Mouse (Mus musculus) lung, postnatal 25 days (tissue): ENCODE results near the gene P4hb.
"Not testable (repeated sequence)": the region's sequence is repeated elsewhere in the genome, so short reads cannot be mapped to it uniquely, and the experiment has no call there.

Experiments used
- DNase-seq: peaks from one replicate; pipeline ENCODE4 v3.0.0; 2022; ENCODE audit warnings: low spot score

The P4hb gene

DNA sequence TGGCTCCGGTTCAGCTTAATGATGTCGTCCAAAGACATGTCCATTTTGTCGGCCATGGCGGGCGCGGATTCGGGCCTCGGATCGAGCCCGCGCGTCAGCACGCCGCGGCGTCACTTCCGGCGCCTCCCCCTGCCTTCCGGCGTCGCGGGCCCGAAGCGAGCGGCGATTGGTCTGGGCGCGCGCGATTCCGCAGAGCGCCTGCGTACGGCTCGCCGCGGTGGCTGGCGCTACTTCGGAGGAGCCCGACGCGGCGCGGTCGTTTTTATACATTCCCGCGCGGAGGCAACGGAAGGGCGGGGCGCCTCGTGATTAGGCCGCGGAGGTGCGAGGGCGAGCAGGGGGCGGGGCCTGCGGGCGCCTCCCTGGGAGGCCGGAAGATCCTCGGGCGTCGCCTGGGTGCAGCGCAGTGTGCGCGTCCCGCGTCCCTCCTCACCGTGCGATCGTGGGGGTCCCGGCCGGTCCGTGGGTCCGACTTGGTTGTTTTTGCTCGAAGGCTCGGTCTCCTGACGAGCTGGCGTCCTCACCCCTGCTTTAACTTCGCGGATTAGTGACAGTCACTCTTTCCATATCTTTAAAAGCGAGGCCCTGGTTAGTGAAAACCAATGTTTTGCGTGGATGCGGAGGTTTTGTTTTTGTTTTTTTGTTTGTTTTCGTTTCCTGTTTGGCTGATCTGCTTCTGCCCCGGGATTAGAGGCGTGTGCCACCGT lies 25.4 kb upstream of the P4hb start, which contains the start of the genes Alyref and Anapc11:
Gene Alyref, minus strand, starts transcription at position 83 of the 707 bp plus-strand sequence.
Gene Anapc11, plus strand, starts transcription at position 139 of the 707 bp plus-strand sequence.
- DNase-seq, result peak; percentile 95

DNA sequence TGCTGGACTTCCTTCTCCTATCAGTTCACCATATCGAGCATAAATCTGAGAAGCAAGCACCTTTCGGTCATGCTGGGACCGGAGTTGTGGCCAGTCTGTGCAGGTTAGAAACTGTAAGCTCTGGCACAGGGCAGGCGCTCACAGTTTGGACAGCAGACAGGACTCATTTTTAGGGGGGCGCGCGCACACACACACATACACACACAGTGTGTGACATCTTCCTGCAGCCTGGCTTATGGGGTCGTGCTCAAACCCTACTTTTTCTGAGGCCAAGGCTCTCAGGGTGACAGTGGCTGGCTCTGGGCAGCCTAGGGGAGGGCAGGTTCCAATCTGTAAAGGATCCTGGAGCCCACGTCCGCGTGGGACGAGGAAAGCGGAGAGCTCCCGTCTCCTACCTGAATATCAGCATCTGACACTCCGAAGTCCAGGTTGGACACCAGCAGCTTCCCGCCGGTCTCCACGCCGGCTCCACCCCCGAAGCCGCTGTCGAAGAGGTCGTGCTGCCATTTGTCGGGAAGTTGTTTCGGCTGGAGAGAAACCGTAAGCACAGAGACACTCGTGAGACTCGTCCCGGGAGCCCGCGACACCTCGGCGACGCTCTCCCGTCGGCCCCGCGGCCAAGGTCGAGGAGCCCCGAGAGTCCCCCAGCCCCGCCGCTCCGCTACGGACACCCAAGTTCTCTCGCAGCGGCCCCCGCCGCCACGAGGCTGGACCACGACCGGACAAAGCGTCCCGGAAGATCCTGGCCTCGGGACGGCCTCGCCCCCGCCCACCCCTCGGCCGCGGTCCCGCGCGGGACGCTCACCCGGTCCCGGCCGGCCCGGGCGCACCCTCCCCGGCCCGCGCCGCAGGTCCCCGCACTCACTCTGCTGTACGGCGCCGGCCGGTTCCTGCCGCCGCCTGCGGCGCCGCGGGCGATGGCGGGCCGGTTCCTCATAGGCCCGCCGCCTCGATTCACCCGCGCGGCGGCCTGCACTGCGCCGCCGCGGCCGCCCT lies 24.5 kb upstream of the P4hb start:
- DNase-seq, result no peak

DNA sequence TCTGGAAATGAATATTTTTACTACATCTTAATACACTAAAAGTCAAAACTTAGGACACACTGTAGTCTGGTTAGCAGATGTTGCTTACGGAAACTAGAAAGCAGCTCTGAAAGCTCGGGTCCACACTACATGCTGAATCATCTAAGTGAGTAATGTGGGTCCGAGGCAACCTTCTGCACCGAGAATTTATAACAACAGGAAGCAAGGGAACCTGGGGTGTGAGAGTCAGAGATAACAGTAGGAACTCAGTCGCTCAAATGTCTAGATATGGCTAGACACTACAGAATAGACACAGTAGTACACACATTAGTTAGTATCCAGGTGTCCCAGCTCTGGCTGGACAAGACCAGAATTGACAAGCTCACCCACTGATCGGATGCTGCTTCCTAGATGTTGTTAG lies 15.5 kb upstream of the P4hb start:
- DNase-seq, result no peak

DNA sequence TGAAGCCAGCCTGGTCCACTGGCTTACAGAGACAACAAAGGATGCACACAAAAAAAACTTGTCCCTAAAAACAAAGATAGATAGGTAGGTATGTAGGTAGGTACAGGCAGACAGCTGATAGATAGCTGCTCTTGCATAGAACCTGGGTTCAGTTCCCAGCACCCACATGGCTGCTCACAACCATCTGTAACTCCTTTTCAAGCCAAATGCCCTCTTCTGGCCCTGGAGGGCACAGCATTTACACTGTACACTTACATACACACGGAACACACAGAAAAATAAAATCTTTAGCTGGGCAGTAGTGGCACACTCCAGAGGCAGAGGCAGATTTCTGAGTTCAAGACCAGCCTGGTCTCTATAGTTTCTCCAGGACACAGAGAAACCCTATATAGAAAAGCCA lies 10.9 kb upstream of the P4hb start:
- no peak for DNase-seq

DNA sequence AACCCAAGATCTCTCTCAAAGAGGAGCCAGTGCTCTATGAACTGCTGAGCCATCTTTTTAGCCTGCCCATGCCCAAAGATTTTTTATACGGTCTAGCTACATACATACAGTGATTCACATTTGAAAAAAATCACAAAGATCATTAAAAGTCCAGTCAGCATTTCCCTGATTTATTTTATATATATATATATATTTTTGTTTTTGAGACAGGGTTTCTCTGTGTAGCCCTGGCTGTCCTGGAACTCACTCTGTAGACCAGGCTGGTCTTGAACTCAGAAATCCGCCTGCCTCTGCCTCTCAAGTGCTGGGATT lies 9.9 kb upstream of the P4hb start:
- not testable (repeated sequence) for DNase-seq

DNA sequence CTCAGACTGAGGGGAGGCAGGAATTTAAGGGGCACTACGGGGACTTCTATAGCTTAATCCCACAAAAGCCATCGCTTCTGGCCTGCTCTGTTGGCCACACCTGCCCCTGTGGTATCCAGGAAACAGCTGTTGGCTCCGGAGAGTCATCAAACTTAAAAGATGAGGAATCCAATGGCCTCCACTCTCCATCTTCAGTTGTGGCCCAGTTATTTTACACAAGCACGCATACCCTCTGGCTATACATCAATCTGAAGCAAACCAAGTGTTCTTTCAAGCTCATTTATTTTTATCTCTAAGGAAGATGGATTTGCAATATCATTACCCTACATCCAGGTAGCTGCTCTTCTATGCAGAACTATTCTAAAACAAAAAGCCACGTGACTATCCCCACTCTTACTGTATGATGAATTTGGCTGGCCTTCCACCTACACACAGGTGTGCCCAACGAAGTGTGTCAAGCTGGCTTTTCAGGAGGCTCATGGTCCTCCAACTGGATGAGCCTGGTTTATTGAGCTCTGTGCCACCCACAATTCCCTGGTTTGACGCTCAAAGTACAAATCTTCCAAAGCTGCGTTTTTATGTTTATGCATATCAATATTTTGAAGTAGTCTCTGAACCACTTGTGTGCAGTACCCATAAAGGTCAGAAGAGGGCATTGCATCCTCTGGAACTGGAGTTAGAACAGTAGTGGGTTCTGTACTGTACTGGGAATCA lies 9.4 kb upstream of the P4hb start:
- peak; percentile 60 for DNase-seq

DNA sequence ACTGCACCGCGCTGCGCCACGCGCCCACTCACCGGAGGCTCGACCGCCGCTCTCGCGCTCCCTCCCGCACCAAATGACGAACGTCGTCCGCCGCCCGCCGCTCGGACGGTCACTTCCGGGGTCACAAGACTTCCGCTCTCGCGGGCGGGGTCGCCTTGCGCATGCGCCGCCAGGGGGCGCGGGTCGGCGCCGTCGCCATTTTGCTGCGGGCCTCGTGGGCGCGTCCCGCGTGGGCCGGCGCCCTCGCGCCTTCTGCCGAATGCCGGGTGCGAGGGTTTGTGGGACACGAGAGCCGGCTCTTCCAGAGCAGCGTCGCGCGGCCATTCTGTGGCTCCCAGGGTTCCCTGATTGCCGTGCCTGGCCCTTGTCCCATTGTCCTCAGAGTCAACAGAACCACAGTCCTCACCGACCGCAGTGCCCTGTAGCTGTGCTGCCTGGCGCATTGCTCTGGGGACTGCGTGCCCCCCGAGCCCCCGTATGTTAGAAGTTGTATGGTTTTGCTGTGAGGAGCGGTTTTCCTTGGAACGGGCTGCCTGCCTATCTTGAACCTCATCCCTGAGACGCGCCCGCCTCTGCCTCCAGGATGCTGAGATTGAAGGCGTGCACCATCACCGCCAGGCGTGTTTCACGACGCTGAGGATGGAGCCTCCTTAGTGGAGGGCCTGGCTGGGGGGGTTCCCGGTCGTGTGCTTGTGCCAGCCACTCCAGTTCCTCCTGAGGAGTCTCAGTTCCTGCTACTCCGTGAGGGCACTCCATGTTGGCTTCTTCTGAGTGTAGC lies 8.6 kb upstream of the P4hb start, which contains the start of gene Arhgdia:
Gene Arhgdia, minus strand, starts transcription at position 135 of the 778 bp plus-strand sequence.
- DNase-seq, result peak; percentile 88

DNA sequence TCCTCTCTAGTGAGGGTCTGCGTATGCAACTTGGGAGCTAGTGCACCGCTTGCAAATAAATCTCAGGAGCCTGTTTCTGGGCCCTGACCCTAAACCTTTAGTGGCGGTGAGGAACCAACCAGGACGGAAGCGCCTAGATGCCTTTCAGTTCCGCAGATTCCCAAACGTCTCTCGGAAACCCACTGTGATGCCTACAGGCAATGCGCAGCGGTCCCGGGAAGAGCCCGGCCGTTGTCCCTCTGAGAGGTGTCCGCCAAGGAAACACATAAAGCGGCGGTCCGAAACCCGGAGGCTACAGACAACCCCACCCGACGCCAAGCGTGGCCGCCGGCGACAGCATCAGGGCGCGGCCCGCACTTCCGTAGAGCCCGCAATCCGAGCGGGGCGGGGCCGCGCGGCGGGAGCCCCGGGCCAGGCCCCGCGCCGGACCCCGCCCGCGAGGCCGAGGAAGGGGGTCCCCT lies 7.8 kb upstream of the P4hb start:
- DNase-seq, result peak; percentile 40

DNA sequence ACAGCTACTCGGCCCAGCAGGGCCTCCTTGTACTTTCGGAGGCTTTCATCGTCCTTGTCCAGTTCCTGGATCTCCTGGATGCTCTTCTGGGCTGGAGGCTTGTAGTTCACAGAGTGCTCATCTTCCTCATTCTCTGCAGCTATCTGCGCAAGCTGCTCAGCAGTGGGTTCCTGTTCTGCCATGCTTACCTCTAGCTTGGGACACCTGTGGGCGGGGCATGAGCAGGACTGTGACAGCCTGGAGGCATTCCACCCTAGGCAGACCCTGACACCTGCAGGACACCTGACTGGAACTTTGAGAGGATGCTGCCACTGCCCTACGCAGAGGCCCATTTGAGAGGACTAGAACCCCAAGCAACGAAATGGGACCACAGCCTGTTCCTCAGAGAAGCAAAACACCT lies 7.1 kb upstream of the P4hb start:
- peak; percentile 39 for DNase-seq

DNA sequence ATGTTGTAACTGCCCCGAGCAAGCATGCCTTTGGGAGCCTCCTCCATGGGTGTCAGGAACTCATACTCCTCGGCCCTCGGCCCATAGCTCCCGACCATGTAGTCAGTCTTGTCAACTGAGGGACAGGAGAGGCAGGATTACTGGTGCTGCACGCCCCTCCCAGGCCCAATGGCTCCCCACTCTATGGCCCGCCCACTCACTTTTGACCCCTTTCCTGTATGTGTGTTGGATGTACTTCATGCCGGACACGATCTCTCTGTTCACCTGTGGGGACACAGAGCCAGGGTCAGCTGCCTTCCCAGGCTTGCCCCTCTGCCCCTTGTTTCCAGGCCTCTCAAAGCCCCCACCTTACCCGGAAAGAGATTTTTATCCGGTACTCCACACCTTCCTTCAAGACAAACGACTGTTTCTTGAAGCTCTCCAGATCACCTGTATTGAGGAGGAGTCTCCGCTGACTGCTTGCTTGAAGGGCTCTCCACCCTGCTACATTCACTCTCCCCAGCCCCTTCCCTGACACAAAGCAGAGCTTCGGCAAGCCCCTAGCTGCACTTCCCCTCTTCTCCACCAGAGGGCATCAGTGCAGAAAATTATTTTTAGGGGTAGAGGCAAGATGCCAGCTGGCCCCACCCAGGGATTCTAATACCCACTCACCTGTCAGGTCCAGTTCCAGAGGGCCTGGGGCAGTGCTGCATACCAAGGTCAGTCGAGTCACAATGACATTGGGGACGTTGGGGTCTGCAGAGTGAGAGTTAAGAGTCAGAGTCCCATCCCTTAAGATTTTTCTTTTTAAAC lies 6.5 kb upstream of the P4hb start:
- peak; percentile 76 for DNase-seq

DNA sequence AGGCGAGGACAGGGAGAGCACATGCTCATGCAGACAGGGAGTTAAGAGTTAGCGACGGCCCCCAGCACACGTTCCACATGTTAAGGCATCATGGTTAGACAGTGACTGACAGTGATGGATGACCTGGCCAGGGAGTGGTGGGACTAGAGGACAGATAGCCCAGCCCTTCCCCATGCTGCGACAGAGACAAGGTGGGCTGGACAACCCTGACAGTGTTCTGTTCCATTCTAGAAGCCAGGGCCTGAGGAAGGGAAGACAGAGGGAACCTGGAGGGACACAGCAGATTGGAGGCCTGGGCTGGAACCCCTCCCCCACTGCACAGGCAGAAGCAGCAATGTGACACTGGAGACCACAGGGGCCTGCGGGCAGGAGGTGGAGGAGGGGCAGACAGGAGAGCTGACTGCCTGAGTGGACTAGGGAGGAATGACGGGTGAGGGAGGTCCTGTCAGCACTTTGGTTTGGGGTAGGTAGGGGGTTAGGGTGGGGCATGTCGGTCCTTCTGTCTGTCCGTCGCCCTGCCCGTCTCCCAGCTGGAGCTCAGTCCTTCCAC lies 5.7 kb upstream of the P4hb start:
- DNase-seq, result no peak

DNA sequence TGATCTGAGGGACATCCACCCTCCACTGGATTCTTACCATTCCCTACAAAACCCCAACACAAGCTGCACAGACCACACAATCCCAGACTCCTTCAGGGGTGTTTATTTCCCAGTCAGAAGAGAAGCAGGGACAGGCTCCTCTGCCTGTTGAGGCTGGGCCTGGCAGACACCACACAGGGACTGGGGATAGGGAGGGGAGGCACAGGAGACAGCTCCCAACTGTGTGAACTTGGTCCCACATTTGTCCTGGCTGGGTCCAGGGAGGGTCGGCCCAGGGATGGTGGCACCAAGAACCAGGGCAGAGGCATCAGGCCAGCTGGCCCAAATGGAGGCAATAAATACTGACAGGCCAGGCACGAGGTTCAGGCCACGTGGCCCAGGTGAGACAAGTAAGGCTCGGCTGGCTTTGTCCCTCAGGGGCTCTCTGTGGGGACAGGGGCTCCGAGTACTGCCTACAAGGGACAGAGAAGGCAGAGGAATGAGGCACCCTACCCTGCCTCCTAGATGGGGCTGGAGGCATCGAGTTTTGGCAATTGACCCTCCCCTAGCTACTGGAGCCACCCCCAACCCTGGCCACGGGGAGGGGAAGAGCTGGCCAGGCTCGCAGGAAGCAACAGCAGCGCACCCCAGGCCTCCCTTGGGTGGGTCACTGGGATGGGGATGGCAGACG lies 5.1 kb upstream of the P4hb start:
- no peak for DNase-seq

DNA sequence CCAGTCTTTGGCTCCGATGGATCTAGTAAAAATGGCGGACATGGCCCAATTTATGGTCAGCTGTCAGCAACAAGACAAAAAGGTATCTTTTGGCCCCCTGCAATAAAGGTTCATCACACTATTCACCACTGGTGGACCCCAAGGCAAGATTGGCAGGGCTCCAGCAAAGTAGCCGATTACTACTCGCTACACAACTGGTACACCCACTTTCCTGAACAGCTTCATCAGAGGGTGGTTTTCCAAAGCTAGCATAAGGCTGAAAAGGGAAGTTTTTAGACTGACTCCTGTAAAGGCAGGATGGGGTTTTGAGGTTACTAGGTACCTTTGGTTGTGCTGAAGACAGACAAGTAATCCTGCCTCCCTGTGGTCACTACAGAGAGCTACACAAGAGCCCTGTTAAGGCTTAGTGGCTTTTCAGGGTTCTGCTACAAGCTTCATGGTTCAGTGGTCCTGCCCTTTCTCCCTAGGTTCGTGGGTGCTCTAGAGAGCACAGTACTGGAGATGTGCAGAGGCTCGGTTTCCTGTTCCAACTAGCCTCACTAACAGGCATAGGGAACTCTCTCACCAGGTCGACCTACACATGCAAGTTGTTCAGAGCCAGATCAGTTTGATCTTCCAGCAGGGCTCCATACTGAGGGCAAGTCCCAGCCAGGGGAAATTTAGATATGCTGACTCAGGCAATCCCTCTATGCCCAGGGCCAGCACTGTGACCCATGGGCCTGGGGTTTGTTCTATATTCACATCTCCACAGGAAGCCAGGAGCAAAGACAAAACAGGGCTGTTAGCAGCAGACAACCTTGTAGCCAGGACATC lies 4.4 kb upstream of the P4hb start:
- DNase-seq, result no peak

DNA sequence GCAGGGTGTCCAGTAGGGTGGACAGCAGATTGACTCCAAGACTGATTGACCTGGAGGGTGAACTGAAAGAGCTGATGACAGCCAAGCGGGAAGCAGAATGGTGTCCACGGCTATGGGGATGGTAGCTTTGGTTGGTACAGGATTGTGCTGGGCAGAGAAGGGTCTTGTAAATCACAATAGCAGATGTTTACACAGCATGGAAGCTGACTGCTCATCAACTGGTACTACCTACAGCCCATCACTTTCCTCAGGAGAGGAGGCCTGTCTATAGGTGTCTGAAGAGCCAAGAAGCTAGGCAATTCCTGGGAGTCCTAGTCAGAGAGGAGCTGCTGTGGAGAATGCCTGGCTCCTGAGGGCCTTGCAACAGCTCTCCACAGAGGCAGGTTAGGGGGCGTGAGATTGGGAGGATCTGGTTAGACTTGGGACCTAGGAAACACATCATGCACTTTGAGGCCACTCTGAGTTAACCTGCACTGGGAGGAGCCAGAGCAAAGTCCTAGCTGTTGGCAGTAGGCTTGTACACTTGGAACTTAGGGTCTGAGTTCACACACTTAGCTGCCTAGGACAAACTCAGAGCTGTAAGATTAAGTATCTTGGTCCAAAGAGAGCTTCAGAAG lies 3.4 kb upstream of the P4hb start:
- DNase-seq, result no peak

DNA sequence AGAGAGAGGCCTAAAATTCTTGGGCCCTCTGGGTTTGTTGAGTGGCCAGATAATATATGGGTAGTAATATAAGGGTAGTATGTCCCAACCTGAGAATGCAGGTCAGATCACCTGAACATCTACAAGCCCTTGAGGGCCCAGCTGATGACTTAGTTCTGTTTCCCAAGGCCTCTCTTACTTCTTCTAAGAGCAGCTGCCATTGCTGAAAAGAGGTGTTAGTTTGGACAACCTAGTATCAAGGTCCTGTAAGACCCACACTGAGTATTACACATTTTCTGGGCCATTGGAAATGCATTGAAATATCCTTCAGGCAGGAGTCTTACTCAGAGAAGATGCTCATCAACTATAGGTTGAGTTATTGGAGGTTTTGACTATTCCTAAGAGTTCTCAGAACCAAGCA lies 2.9 kb upstream of the P4hb start:
- DNase-seq, result no peak

DNA sequence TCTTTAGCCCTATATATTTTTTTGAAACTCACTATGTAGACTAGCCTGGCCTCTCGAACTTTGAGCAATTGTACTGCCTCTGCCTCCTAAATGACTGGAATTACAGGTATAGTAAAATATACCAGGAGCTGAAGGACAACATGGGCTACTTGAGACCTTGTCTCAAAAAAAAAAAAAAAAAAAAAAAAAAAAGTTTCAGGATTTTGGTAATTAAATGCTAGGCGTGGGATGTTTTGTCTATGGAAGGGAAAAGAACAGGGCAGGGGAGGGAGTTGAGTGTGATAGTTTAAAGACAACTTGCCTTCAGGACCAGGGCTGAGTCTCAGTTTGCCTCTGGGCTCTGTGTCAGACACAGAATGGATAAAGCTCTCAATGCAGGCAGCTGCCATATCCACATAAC lies 2.0 kb upstream of the P4hb start:
- no peak for DNase-seq

DNA sequence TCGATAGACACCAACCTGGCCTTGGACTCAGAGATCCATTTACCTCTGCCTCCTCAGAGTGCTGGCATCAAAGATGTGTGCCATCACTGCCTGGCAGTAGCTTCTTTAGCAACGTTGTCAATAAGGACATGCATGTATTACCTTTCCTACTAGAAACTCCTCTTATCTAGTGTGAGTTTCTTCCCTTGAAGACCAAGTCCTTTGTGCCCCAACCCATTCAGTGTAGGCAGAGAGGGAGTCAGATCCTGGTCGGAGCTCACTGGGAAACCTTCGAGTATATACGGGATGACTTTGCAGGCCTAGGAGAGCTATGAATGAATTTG lies 1.2 kb upstream of the P4hb start:
- no peak for DNase-seq

DNA sequence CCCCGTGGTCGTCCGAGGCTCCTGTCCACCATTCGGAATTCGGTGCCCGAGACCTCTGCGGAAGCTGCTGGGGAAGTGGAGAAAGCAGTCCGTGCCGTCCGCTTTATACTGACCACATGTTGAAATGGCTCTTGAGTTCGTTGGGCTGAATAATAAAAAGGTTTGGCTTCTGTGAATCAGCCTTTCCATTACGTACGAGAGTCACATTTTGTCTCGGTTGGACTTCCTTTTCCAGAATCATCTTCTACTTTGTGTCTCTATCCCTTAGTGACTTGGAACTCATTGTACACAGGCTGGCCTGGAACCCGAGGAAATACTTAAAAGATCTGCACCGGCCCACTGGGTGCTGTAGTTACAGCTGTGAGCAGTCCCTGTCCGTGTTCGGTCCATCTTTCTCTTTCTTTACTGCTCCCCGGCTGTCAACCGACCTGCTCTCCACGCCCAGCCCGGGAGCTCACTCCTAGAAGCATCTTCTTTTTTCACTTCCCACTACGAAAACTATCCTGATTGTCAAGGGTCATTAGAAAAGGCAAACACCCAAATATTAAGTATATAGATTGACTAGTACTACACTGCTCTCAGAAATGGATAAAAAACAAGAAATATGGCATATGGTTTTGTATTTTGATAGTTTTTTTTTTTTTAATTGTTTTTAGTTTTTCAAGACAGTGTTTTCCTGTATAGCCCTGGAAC lies 678 bp upstream of the P4hb start:
- no peak for DNase-seq
